In the genomic region with DNA sequence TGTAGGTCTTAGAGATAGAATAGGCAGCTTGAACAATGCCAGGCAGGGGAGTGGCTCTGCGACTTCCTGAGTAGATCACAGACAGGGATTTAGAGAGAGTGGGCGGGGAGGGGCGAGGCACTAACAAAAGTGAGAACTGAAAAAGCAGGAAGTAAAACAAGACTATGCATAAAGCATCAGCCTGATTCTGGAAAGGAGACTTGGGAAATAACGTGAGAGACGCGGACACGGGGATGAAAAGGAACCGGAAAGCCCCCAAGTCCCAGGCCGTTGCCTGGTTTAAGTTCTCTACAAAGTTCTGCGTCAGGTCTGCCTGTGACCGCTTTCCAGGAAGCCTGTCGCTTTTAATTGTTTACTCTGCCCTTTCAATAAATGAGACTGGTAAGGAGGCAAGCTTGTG, we compare ENCODE assay signal across 8 mouse cellular contexts.
DNase-seq lines count a peak whose midpoint lies in the region; ATAC-seq and TF ChIP-seq lines count a peak whose summit lies in the region.

No protein-coding gene starts in this region.

- intact Hi-C loops in left cerebral cortex, postnatal 25 days (cut with DNase I): no loop called here

- no peaks in the 10 kb centered on the region for H3K27me3 ChIP-seq in ES-Bruce4 (ENCODE audit: control insufficient read depth, insufficient read depth, low read length, poor library complexity, severe bottlenecking)
- H3K27me3 ChIP-seq in heart, embryonic 13.5 days (replicated peaks): no peaks in the 10 kb centered on the region
- H3K27me3 ChIP-seq in kidney, embryonic 15.5 days: no peaks in the 10 kb centered on the region

- 17% methylated on average over 12 of the region's 12 CpGs for WGBS in heart, embryonic 13.5 days
- WGBS in kidney, embryonic 15.5 days: 22% methylated on average over 12 of the region's 12 CpGs

- no peak for TF ChIP-seq POLR2A in ES-Bruce4 (IDR thresholded peaks at IDR 0.05; ENCODE audit: insufficient read depth, low read length)

- TF ChIP-seq EP300 in ES-Bruce4 (IDR thresholded peaks at IDR 0.05; ENCODE audit: insufficient read depth, low read depth, low read length): peak; percentile 76; the same call in 1 of the 2 replicates

- peaks cover 10% of the 10 kb centered on the region for H3K9me3 ChIP-seq in ES-Bruce4 (replicated peaks; ENCODE audit: control insufficient read depth, insufficient read depth, low read length, poor library complexity, severe bottlenecking)
- H3K9me3 ChIP-seq in heart, embryonic 13.5 days: no peaks in the 10 kb centered on the region
- H3K9me3 ChIP-seq in kidney, embryonic 15.5 days (replicated peaks): no peaks in the 10 kb centered on the region

- peak overlapping the region; percentile 66 for H3K4me2 ChIP-seq in heart, embryonic 13.5 days
- H3K4me2 ChIP-seq in kidney, embryonic 15.5 days: peak overlapping the region; percentile 57

- TF ChIP-seq CTCF in ES-Bruce4 (IDR thresholded peaks at IDR 0.05; ENCODE audit: low read depth, low read length): no peak

- ATAC-seq in heart, embryonic 13.5 days (ENCODE audit: extremely low read depth, insufficient number of reproducible peaks, low FRiP score, low TSS enrichment): no peak
- peak; percentile 71 for ATAC-seq in kidney, embryonic 15.5 days (replicated peaks; ENCODE audit: low FRiP score)

- H3K4me1 ChIP-seq in ES-Bruce4 (ENCODE audit: control insufficient read depth, insufficient read depth, low read length): peaks cover 2% of the 10 kb centered on the region
- H3K4me1 ChIP-seq in heart, embryonic 13.5 days: peaks cover 10% of the 10 kb centered on the region; the same call in 1 of the 2 replicates
- peaks cover 8% of the 10 kb centered on the region; the same call in 1 of the 2 replicates for H3K4me1 ChIP-seq in kidney, embryonic 15.5 days

- DNase-seq in c-Kit-positive CD71-negative TER-119-negative erythroid progenitor cells, embryonic 14.5 days (ENCODE audit: low read depth): peak; percentile 55
- DNase-seq in lung, postnatal 36 days: peak; percentile 92
- DNase-seq in spleen, adult 18-20 months: peak; percentile 37 to 43
- no peak for DNase-seq in left cerebral cortex, postnatal 25 days (ENCODE audit: low spot score in 2 of 2)
- DNase-seq in layer of hippocampus, postnatal 25 days (ENCODE audit: extremely low spot score in 1 of 2, low spot score in 1 of 2): no peak

- no peaks in the 10 kb centered on the region for H3K36me3 ChIP-seq in ES-Bruce4 (ENCODE audit: control insufficient read depth, insufficient read depth, low read length, poor library complexity, severe bottlenecking)
- H3K36me3 ChIP-seq in heart, embryonic 13.5 days: no peaks in the 10 kb centered on the region
- H3K36me3 ChIP-seq in kidney, embryonic 15.5 days: no peaks in the 10 kb centered on the region

- H3K4me3 ChIP-seq in ES-Bruce4 (ENCODE audit: low read depth, low read length): 0 out of 2 replicates have a peak overlapping the region, but pooled peaks have one; percentile 39
- H3K4me3 ChIP-seq in heart, embryonic 13.5 days: peak overlapping the region; percentile 45
- H3K4me3 ChIP-seq in kidney, embryonic 15.5 days (replicated peaks): peak overlapping the region; percentile 32

- peak overlapping the region; percentile 95 for H3K27ac ChIP-seq in ES-Bruce4 (ENCODE audit: insufficient read depth, low read length)
- H3K27ac ChIP-seq in heart, embryonic 13.5 days (replicated peaks): peak overlapping the region; percentile 58
- H3K27ac ChIP-seq in kidney, embryonic 15.5 days: peak overlapping the region; percentile 45; the same call in 1 of the 2 replicates

- H3K9ac ChIP-seq in ES-Bruce4 (ENCODE audit: low read depth, poor library complexity, severe bottlenecking): peak overlapping the region; percentile 77
- H3K9ac ChIP-seq in heart, embryonic 13.5 days: peak overlapping the region; percentile 70
- H3K9ac ChIP-seq in kidney, embryonic 15.5 days: 0 out of 2 replicates have a peak overlapping the region, but pooled peaks have one; percentile 21

Comparison
In these comparisons a context has a peak if more than half of its experiments do, and no peak if none do; other contexts are left out.
1. H3K27ac ChIP-seq: peak in every context shown above with its lines; median percentile 95 in ES-Bruce4; 58 in heart, embryonic 13.5 days; 45 in kidney, embryonic 15.5 days.
2. H3K9ac ChIP-seq: peak in every context shown above with its lines; median percentile 77 in ES-Bruce4; 70 in heart, embryonic 13.5 days; 21 in kidney, embryonic 15.5 days.
3. DNase-seq: peak in c-Kit-positive CD71-negative TER-119-negative erythroid progenitor cells, embryonic 14.5 days (single experiment), lung, postnatal 36 days (single experiment) and spleen, adult 18-20 months (2 of 2); none in left cerebral cortex, postnatal 25 days (0 of 2) and layer of hippocampus, postnatal 25 days (0 of 2).
4. Peak in every context shown above with its lines, with median percentiles within 50 percentile points of each other: H3K4me3 ChIP-seq.